Mouse (Mus musculus): ENCODE measurements around the gene Dock7.

- TF ChIP-seq CTCF (IDR thresholded peaks at IDR 0.05; ENCODE audit: low read depth, low read length): no peak
- no peak for TF ChIP-seq POLR2A (IDR thresholded peaks at IDR 0.05; ENCODE audit: borderline replicate concordance, low read depth, low read length)
Measured at GRCm38 (mm10) chr4:98910246-98910645, 210.5 kb downstream of the Dock7 start.

Data from bone marrow macrophage, adult 2 months (primary cell).